8 mouse cellular contexts compared by ENCODE assay signal in the genomic region with DNA sequence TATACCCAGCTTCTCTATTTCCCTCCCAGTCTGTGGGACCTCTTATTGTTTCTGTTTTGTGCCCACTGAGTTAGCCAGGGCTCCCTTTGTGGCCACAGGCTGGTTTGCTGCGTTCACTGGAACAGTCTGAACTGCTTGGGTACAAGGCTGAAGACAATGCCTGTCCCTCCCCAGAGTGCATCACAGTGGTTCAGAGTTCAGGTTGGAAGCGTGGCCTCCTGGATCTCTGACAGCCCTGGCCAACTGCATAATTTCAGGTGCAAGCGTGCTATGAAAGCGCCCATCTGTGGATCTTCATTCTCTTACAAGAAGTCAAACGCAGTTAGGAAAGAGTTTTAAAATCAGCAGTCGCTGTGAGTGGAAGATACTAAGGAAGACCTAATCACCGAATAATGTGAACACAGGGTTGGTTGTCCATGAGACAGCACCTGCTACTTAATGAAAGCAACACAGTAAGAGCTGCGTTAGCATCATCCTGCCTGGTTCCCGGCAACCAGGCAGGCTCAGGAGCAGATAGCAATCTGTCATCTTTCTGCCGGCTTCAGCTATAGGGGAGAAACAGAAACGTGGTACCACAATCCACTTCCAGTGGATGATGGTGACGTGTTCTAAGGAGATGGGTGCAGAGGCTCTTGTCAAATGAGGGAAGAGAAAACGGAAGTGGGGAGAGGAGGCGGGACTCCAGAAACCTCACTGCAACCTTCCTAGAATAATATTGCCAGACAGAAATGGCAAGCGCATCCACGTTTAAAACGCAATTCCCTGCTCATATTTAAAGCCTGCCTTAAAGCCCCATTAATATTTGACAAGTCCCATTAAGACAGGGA. TPM values are rescaled to one million over a fixed set of nuclear protein-coding genes. Genes with fewer than 3 reads are reported as not detected.
DNase-seq lines count a peak whose midpoint lies in the region; ATAC-seq lines count a peak whose summit lies in the region.

No protein-coding gene starts in this region.

- intact Hi-C loops in gastrocnemius, postnatal 14 days (cut with DNase I; ENCODE audit: low total_unique reads) = loop anchor here (5.0 to 10.0 kb wide), 2 partner anchors 120 to 1637 kb away; a partner anchor contains a TSS

- peak overlapping the region; percentile 94; the same call in 1 of the 2 replicates for H3K27ac ChIP-seq in kidney, embryonic 16.5 days (ENCODE audit: low read length)
- H3K27ac ChIP-seq in liver, embryonic 11.5 days (ENCODE audit: low read depth, low read length) = peak overlapping the region; percentile 96; the same call in 1 of the 2 replicates

- ATAC-seq in kidney, embryonic 16.5 days (ENCODE audit: low FRiP score, low TSS enrichment) = no peak; the same call in 1 of the 2 replicates
- ATAC-seq in liver, embryonic 11.5 days (replicated peaks; ENCODE audit: low FRiP score) = peak; percentile 50; the same call in 1 of the 2 replicates
- ATAC-seq in monocyte, adult 5-6 weeks (replicated peaks; ENCODE audit: insufficient number of reproducible peaks, low FRiP score, low TSS enrichment, poor library complexity, severe bottlenecking) = peak; percentile 76

- DNase-seq in gastrocnemius, postnatal 25 days = peak; percentile 50
- no peak for DNase-seq in gastrocnemius, postnatal 14 days
- DNase-seq in cerebellum, postnatal 36 days = peak; percentile 61 to 71
- peak; percentile 73 to 76 for DNase-seq in heart, adult 9 months (ENCODE audit: low spot score in 2 of 2)
- DNase-seq in liver, embryonic 11.5 days (ENCODE audit: low spot score) = no peak
- peak; percentile 38 to 43 for DNase-seq in thymus, postnatal 10 days (ENCODE audit: low spot score in 2 of 2)

- H3K9ac ChIP-seq in kidney, embryonic 16.5 days (replicated peaks; ENCODE audit: low read length) = peak overlapping the region; percentile 80
- peak overlapping the region; percentile 86 for H3K9ac ChIP-seq in liver, embryonic 11.5 days (ENCODE audit: low read depth, low read length)

- H3K36me3 ChIP-seq in kidney, embryonic 16.5 days (ENCODE audit: insufficient read depth, low read length) = no peaks in the 10 kb centered on the region
- H3K36me3 ChIP-seq in liver, embryonic 11.5 days (ENCODE audit: control insufficient read depth, insufficient read depth, low read length) = no peaks in the 10 kb centered on the region

- WGBS in kidney, embryonic 16.5 days = 38% methylated on average over 17 of the region's 17 CpGs
- 29% methylated on average over 17 of the region's 17 CpGs for WGBS in liver, embryonic 11.5 days

- peaks cover 23% of the 10 kb centered on the region for H3K4me1 ChIP-seq in kidney, embryonic 16.5 days (ENCODE audit: insufficient read depth, low read length)
- peaks cover 18% of the 10 kb centered on the region for H3K4me1 ChIP-seq in liver, embryonic 11.5 days (replicated peaks; ENCODE audit: control insufficient read depth, insufficient read depth, low read length)

- no peaks in the 10 kb centered on the region for H3K27me3 ChIP-seq in kidney, embryonic 16.5 days (ENCODE audit: insufficient read depth, low read length)
- H3K27me3 ChIP-seq in liver, embryonic 11.5 days (replicated peaks; ENCODE audit: control insufficient read depth, insufficient read depth, low read length) = no peaks in the 10 kb centered on the region

- no peaks in the 10 kb centered on the region for H3K9me3 ChIP-seq in kidney, embryonic 16.5 days (ENCODE audit: low read length)
- H3K9me3 ChIP-seq in liver, embryonic 11.5 days (ENCODE audit: control insufficient read depth, low read length) = no peaks in the 10 kb centered on the region

- H3K4me2 ChIP-seq in kidney, embryonic 16.5 days (replicated peaks; ENCODE audit: low read depth, low read length) = peak overlapping the region; percentile 58
- peak overlapping the region; percentile 91 for H3K4me2 ChIP-seq in liver, embryonic 11.5 days

- H3K4me3 ChIP-seq in kidney, embryonic 16.5 days (ENCODE audit: low read length) = peak overlapping the region; percentile 50
- peak overlapping the region; percentile 51 for H3K4me3 ChIP-seq in liver, embryonic 11.5 days (ENCODE audit: low read depth, low read length)

RNA-seq across cellular contexts. Expression of a gene that starts 37.4 kb away (rescaled TPM):
- total RNA-seq in gastrocnemius, postnatal 25 days (2021) = 10 to 100 TPM in 1 of 2 experiments, 1 to 10 TPM in 1; 7.1 to 10.7 TPM
- 10 to 100 TPM; 14.3 to 21.0 TPM for total RNA-seq in gastrocnemius, postnatal 14 days (2021)
- 213 and 219 TPM in 2 replicates for polyA plus RNA-seq in kidney, embryonic 16.5 days (2015; fragmentation: Nextera tagmentation; extraction: Ambion mirVana)
- 202 and 214 TPM in 2 replicates for polyA plus RNA-seq in liver, embryonic 11.5 days (2014; fragmentation: Nextera tagmentation; extraction: Ambion mirVana)
- total RNA-seq in monocyte, adult 5-6 weeks (2017) = 104 to 150 TPM (median 116 TPM) in 3 replicates

RNA-seq across cellular contexts. Expression of a gene that starts 38.8 kb away (rescaled TPM):
- total RNA-seq in gastrocnemius, postnatal 25 days (2021) = 10 to 100 TPM; 43.5 to 52.6 TPM
- total RNA-seq in gastrocnemius, postnatal 14 days (2021) = 100 to 1,000 TPM in 1 of 2 experiments, 10 to 100 TPM in 1; 58.7 to 109 TPM
- 925 and 946 TPM in 2 replicates for polyA plus RNA-seq in kidney, embryonic 16.5 days (2015; fragmentation: Nextera tagmentation; extraction: Ambion mirVana)
- 419 and 432 TPM in 2 replicates for polyA plus RNA-seq in liver, embryonic 11.5 days (2014; fragmentation: Nextera tagmentation; extraction: Ambion mirVana)
- total RNA-seq in monocyte, adult 5-6 weeks (2017) = 79.8 to 96.7 TPM (median 88.2 TPM) in 3 replicates

RNA-seq across cellular contexts. Expression of a gene that starts 38.9 kb away (rescaled TPM):
- total RNA-seq in gastrocnemius, postnatal 25 days (2021) = not detected
- not detected for total RNA-seq in gastrocnemius, postnatal 14 days (2021)
- not detected in 2 replicates for polyA plus RNA-seq in kidney, embryonic 16.5 days (2015; fragmentation: Nextera tagmentation; extraction: Ambion mirVana)
- polyA plus RNA-seq in liver, embryonic 11.5 days (2014; fragmentation: Nextera tagmentation; extraction: Ambion mirVana) = not detected in 2 replicates
- 12.2 to 56.4 TPM in 2 of 3 replicates, not detected in the other for total RNA-seq in monocyte, adult 5-6 weeks (2017)

RNA-seq across cellular contexts. Expression of a gene that starts 57.9 kb away (rescaled TPM):
- total RNA-seq in gastrocnemius, postnatal 25 days (2021) = 10 to 100 TPM; 36.4 to 44.5 TPM
- total RNA-seq in gastrocnemius, postnatal 14 days (2021) = 10 to 100 TPM; 64.0 to 93.6 TPM
- polyA plus RNA-seq in kidney, embryonic 16.5 days (2015; fragmentation: Nextera tagmentation; extraction: Ambion mirVana) = 1,826 and 1,900 TPM in 2 replicates
- 1,854 and 2,015 TPM in 2 replicates for polyA plus RNA-seq in liver, embryonic 11.5 days (2014; fragmentation: Nextera tagmentation; extraction: Ambion mirVana)
- total RNA-seq in monocyte, adult 5-6 weeks (2017) = 86.5 to 154 TPM (median 137 TPM) in 3 replicates

Comparison
In these comparisons a context has a peak if more than half of its experiments do, and no peak if none do; other contexts are left out.
1. DNase-seq: peak in gastrocnemius, postnatal 25 days (single experiment), cerebellum, postnatal 36 days (2 of 2), heart, adult 9 months (2 of 2) and thymus, postnatal 10 days (2 of 2); none in gastrocnemius, postnatal 14 days (single experiment) and liver, embryonic 11.5 days (single experiment).